Mouse (Mus musculus) stomach, postnatal 0 days (tissue): ENCODE measurements around the gene Itgb1bp1.

ENCODE experiments used
- CTCF ChIP-seq: IDR thresholded peaks from 2 replicates; pipeline ENCODE4 v1.5.1; 2016; ENCODE audit warnings: antibody characterized with exemption, low read depth, mild to moderate bottlenecking, moderate library complexity
- EP300 ChIP-seq: optimal IDR thresholded peaks from 2 replicates; pipeline ENCODE3; 2016; ENCODE audit warnings: antibody characterized with exemption

DNA sequence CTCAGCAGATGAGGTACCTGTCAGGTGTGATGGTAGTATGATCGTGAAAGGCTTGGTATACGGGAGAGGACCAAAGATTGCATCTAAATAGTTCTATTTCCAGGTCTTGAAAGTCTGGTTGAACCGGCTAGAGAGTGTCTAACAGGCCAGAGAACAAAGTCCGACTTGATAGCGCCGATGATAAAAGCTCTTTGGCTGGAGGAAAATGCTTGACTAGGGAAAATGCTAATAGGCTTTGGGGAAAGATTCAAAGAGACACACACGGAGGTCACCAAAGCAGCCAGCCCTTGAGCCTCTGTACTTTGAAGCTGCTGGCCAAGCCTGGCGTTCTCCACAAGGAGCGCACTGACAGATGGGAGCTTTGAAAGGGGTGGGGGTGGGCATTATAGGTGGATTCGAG is 76.8 kb downstream of the Itgb1bp1 start:
- no peak for TF ChIP-seq EP300
- no peak for TF ChIP-seq CTCF
